Mouse (Mus musculus): Measurements from ENCODE around the gene Trpm1. TPM values are rescaled to one million over a fixed set of nuclear protein-coding genes. Genes with fewer than 3 reads are reported as not detected.

Gene Trpm1
- total RNA-seq, 2 experiments from 2014 or later = not detected

DNA sequence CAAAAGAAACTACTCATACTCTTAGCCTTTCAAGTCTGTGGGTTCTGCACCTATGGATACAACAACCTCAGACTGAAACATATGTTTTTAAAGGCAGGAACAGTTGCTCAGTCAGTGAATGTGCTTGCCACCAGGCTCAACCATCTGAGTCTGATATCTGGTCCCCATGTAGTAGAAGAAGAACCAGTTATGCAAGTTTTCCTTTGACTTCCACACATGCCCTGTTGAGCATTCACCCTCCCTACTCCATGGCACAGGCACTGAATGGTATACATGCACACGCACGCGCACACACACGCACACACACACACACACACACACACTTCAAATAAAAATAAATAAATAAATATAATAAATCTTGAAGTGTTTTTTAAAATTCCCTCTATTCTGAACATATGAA, 113.0 kb downstream of the Trpm1 start:
- intact Hi-C loops (cut with DNase I) = no loop called here
- DNase-seq (ENCODE audit: low spot score) = no peak

GRCm38 (mm10) chr7:64271926-64272325, 118.3 kb downstream of the Trpm1 start:
- DNase-seq (ENCODE audit: low spot score) = no peak
- intact Hi-C loops (cut with DNase I) = no loop called here

DNA sequence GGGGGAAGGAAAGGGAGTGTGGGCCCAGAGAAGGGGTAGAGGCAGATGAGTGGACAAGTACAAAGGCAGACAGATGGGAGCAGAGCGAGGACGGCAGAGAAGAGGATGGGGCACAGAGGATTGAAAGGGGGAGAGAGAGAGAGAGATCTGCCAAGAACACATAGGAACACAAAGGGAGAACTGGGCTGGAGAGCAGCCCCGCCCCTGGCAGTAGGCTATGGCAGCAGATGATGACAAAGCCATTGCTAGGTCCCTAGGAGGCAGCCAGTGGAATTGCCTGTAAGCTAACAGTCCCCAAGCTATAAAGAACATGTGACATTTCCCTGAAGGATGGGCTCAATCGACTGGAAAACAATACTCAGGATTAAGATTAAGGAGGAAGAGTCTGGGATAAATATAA, 121.9 kb downstream of the Trpm1 start:
- DNase-seq (ENCODE audit: low spot score) = no peak
- intact Hi-C loops (cut with DNase I) = no loop called here

GRCm38 (mm10) chr7:64276921-64277320, 123.3 kb downstream of the Trpm1 start:
- intact Hi-C loops (cut with DNase I) = no loop called here
- DNase-seq (ENCODE audit: low spot score) = no peak

- intact Hi-C loops (cut with DNase I) = no loop called here
- no peak for DNase-seq (ENCODE audit: low spot score)
These were observed 124.9 kb downstream of the Trpm1 start for GRCm38 (mm10) chr7:64278526-64278925.

- no peak for DNase-seq (ENCODE audit: low spot score)
- intact Hi-C loops (cut with DNase I) = no loop called here
These were observed 125.9 kb downstream of the Trpm1 start for GRCm38 (mm10) chr7:64279548-64279947.

- no peak for DNase-seq (ENCODE audit: low spot score)
- intact Hi-C loops (cut with DNase I) = loop anchor here (5.0 kb wide), 2 partner anchors 86 to 344 kb away; partner anchors contain the start of gene Fan1
These were observed 132.9 kb downstream of the Trpm1 start for GRCm38 (mm10) chr7:64286566-64286965.

DNA sequence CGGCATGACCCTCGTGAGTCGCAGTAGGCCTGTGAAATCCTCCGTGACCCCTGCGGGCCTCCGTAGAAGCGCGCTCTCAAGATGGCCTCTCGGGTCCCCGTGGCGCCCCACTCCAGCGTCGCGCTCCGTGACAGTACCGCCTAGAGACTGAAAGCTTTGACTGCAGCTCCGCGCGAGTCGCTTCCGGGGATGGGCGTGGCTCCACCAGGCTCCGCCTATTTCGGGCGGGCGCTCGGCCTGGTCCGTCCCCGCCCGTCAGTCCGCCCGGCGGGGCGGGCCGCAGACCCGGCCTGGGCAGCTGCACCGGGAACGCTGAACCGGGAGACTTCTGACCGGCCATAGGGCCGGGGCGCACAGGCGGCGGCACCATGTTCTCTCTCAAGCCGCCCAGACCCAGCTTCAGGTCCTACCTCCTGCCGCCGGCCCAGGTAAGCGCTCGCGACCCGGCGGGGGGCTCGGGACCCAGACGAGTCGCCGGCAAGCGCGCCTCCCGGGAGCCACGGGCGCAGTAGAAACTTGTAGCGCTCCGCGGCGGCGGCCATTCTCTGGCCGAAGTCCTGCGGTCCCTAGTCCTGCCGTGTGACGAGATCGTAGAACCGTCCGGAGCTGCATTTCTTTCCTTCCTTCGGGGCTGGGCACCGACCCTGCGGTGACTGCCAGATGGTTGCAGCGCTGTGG, 133.9 kb downstream of the Trpm1 start, which contains the start of gene Mtmr10:
Gene Mtmr10, plus strand, starts transcription at position 240 of the 678 bp plus-strand sequence.
- peak; percentile 95 for DNase-seq (ENCODE audit: low spot score)
- intact Hi-C loops (cut with DNase I) = loop anchor here (5.0 kb wide), 2 partner anchors 85 to 345 kb away; partner anchors contain the start of gene Fan1

- intact Hi-C loops (cut with DNase I) = loop anchor here (5.0 kb wide), 2 partner anchors 83 to 347 kb away; partner anchors contain the start of gene Fan1
- no peak for DNase-seq (ENCODE audit: low spot score)
These were observed 135.8 kb downstream of the Trpm1 start for GRCm38 (mm10) chr7:64289416-64289815.

DNA sequence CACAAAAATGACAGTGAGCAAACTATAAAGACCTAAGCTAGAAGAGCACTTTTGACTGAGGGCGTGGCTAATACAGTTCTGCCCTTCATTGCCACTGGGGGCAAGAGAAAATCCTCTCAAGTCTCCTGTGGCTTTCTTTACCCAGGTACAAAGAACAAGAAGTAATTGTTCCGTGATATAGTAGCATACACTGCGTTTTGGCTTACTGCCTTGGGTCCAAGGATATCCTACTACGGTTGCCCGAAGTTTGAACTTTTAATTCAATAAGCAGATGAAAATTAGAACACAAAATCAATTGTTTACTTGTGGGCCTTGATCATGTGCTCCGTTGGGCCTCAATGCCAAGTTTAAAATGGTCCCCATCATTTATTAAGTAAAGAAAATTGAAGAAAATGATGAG, 136.8 kb downstream of the Trpm1 start:
- no peak for DNase-seq (ENCODE audit: low spot score)
- intact Hi-C loops (cut with DNase I) = no loop called here

DNA sequence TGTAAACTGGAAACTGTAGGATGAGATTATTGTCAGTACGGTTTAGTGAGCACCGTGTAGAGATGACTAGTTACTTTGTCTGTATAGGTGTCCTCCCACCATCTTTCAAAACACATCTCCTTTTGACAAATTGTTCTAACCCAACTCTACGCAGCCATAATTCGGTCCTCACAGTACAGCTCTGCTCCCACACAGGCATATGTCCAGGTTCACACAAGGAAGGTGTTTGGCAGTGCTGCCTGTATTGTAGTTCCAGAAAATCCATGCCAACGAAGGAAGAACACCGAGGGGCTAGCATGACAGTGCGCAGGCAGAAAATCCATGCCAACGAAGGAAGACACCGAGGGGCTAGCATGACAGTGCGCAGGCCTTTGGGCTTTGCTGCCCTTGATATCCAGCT, 138.1 kb downstream of the Trpm1 start:
- intact Hi-C loops (cut with DNase I) = no loop called here

GRCm38 (mm10) chr7:64296286-64297010, 142.8 kb downstream of the Trpm1 start:
- intact Hi-C loops (cut with DNase I) = no loop called here
- DNase-seq (ENCODE audit: low spot score) = no peak

More for the DNA sequence above, 138.1 kb downstream of the Trpm1 start:
- DNase-seq (ENCODE audit: low spot score) = no peak

DNA sequence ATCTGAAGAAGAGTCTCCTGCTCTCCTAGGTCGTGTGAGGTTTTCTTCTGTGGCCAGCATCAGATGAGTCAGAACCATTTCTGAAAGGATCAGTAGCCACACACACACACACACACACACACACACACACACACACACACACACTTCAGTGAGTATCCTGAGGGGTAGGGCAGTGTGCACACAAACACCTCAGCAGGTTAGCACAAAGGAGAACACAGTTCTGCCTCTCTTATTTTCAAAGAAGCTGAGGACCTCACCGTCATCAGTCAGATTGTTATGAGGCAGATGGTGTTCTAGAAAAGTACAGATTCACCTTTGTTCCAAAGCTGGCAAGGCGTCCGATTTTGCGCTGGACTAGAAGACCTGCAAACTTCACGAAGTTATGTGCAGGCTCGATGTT, 156.6 kb downstream of the Trpm1 start:
- no peak for DNase-seq (ENCODE audit: low spot score)
- intact Hi-C loops (cut with DNase I) = no loop called here

DNA sequence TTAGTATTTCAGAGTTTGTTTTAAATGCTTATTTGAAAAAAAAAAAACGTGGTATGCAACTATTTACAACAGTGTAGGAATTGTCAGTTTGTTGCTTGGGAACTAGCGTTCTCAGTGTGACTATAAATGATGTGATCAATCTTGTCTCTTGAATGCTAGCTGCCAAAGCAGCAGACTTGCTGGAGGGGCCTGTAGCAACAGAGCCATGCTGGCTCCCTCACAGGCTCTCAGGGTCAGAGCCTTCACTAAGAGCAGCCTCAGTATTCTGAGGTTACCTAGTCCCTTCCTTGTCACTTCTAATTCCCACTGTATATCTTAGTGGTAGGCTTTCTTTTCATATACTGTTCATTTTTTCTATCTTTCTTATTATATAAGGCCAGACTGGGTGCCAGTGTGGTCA, 157.1 kb downstream of the Trpm1 start:
- no peak for DNase-seq (ENCODE audit: low spot score)
- intact Hi-C loops (cut with DNase I) = no loop called here

DNA sequence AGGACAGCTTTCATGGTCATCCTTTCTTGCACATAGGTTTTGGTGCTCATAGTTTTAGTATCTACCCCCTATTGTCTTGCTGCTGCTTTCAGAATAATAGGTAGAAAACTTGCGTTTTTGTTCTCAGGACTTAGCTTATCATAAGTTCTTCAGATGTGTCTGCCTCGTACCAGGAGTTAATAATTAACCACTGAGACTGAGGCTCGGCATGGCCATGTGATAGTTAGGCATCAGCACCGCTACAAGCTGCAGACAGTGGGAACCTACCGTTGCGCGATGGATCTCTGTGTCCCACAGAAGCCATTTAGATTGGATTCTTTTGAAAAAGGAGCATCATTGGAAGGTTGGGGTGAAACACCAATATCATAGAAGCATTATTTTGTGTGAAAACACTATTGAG, 159.2 kb downstream of the Trpm1 start:
- intact Hi-C loops (cut with DNase I) = no loop called here
- no peak for DNase-seq (ENCODE audit: low spot score)

Small RNA genes lying within 50 kb of the gene (microRNA-seq; reads per million reads assigned to microRNA genes)
- gene Mir211 = 4.4 reads per million, percentile 10 among the genes with 10 or more reads in this experiment
- gene Mir6416 = not detected

Other genes with a start within 250 kb of the Trpm1 start
- gene E030018B13Rik, start 237.0 kb upstream of the Trpm1 start, total RNA-seq (2021) = not detected
- 10 to 100 TPM; 43.8 to 63.8 TPM for gene Klf13, start 214.9 kb upstream of the Trpm1 start, total RNA-seq (2021)
- gene Mtmr10, start 133.8 kb downstream of the Trpm1 start, total RNA-seq (2021) = 10 to 100 TPM; 11.9 to 12.0 TPM
- gene Fan1, start 220.3 kb downstream of the Trpm1 start, total RNA-seq (2021) = 1 to 10 TPM; 8.4 to 8.8 TPM
- gene Mphosph10, start 238.4 kb downstream of the Trpm1 start, total RNA-seq (2021) = 10 to 100 TPM; 12.2 to 14.7 TPM
- gene Mcee, start 238.8 kb downstream of the Trpm1 start, total RNA-seq (2021) = 100 to 1,000 TPM; 181 to 187 TPM